Mouse (Mus musculus): ENCODE results near the gene Zfp428.
A peak's percentile ranks its signal among the peaks of the same experiment; 100 is the strongest.

Zfp428 gene

DNA sequence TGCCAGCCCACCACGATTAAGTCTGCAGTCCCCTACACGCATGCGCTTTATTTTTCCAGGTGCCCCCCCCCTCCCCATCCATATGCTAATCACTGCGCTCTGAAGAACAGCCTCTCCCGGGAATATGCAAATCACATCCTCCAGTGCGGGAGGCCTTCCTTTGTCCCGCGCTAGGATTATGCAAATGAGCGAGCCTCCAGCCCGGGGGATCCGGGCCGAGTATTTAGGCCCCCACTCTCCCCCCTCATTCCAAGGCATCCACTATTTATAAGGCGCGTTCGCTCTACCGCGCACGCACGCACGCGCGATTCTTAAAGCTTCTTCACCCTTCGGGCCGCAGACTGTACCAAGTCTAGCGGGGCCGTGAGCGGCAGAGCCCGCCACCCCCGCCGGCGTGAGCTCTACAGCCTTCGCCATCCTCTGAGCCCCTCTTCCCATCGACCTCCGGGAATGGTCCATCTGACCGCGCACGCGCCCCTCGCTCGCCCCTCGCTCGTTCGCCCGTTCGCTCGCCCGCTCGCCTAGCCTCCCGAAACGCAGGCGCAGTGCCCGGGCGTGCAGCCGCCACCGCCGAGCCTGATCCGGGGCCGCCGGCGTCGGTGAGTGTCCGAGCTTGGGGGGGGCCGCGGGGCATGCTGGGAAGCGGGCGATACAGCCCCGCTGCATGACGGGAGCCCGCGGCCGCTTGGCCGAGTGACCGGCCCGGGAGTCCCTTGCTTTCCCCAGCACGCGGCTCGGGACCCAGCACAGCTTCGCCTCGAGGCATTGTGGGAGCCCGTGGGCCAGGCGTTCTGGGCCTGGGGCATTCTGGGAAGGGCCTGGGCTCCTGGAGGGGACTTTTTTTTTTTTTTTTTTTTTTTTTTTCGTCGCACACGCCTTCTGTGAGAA is at the start of gene Zfp428:
Gene Zfp428 (plus strand): TSS at position 169 of the 888 bp plus-strand sequence.
- DNase-seq (ENCODE audit: low read depth, low spot score): peak; percentile 79

DNA sequence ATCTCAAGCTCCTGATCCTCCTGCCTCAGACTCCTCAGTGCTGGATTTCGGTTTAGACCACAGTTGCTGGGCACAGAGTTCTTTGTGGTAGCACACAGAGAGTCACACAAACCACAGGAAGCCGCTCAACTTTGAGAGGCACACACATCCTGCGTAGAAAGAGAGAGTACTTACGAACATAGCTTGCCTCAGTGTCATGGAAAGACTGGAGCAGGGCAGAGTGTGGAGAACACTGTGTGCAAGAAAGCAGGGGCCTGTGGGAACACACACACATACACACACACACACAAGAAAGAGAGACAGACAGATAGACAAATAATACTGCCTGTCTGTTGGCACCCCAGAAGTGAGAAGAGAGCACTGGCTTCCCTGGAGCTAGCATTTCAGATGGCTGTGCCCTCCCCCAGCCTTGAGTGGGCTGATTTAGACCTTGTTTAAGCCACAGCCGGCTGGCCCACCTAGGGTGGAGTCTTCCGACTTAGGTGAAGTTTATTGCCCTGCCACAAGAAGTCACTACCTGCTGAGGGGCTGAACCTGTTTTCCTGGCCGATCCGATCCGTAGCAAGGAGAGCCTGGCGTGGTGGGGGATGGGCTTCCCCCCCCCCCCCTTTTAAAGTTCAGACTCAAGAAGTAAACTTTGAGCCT is 49.0 kb upstream of the Zfp428 start:
- no peak for DNase-seq (ENCODE audit: low read depth, low spot score)

DNA sequence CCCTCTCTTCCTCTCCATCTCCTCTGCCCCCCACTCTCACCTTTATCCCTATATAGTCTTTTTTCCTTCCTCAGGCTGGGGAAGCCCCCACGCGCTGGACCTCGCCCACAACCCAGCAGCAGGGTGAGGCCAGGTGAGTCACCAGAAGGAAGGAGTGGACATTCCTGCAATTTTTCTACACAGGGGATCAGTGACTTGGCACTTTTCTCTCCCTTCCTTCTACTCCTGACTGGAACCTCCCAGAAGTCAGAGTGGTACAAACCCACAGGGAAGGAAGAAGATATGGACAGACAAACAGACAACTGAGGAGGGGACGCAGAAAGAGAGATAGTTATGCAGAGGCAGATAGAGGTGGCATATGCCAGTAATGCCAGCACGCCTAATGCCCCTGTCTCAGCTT is 47.4 kb upstream of the Zfp428 start:
- peak; percentile 79 for DNase-seq (ENCODE audit: low read depth, low spot score)

DNA sequence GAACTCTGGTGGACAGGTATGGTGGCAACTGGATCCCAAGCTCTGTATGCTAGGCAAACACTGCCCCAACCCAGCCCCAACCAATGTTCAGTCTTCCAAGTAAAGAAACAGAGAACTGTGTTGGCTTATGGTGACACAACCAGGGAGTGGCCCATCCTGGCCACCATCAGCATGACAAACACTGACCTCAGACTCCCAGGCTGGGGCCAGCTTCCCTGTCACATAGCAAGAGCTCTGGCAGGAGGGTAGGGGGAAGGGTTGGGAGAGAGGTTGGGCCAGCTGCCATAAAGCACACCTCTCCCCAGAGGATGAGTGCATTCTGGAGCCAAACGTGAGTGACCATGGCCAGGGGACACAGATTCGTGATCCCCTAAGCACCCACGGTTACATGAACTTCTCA is 47.0 kb upstream of the Zfp428 start:
- DNase-seq (ENCODE audit: low read depth, low spot score): peak; percentile 51

DNA sequence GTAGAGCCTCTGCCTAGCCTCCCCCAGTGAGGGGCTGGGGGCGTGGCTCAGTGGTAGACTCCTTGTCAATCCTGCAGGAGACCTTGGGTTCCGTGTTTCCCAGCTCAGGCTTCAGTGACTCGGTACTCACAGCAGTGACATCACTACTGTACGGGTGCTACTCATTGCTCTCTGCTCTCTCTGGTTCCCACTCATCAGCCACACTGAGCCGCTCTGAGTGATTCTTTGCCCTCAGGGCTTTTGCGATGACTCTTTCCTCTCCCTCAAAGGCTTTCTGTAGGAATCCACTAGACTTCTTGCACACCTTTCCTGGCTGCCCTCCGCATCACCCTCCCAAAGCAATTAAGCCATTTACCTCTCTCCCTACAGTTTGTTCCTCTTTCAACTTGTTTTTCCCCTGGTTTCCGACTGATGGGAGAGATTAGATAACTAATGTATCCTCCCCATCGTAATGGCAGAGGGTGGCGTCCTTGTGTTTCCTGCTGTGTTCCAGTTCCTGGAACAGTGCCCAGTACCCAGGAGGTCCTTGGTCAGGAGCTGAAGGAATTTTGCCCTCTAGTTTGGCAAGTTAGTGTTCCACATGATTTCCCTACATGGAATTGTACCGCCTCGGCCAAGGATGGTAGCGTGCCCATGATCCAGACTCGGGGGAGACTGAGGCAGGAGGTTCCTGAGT is 45.3 kb upstream of the Zfp428 start:
- peak; percentile 84 for DNase-seq (ENCODE audit: low read depth, low spot score)

DNA sequence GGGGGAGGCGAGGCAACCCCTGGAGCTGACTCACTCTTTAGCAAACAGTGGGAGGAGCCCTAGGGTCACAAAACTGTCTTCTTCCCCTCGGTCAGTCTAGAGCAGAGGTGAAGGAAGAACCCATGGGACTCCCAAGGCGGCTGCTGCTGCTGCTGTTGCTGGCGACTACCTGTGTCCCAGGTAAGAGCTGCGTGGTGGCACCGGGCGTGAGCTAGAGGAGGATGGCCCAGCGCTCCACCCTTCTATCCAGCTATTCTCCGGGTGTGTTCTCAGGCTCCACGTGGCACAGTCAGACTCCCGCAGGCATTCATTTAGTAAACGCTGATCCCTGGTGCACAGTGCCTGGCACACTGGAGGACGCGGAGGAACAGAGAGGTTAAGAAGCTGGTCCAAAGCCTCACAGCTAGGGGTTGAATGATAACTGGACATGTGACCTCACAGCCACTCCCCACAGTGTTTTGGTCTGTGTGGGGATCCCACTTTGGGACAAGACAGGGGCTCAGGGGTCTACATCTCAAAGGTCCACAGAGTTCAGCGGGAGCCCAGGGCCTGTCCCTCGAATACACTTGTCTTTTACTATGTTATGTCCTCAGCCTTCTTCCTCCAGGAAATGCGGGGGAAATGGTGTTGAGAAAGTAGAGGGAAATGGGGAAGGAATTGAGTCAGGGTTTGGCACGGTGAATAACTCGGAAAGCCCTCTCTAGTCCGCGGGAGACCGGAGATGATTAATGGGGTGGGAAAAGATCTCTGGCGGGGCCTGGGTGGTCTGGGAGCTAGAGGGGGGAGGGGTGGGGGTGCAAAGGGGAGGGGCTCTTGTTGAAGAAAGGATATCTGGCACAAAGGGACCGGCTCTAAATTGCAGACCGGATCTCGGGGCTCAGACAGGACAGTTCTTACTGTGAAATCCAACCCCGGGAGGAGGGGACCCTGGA is 44.2 kb upstream of the Zfp428 start, which contains the start of gene Plaur:
Gene Plaur (plus strand): TSS at position 97 of the 932 bp plus-strand sequence.
- peak; percentile 71 for DNase-seq (ENCODE audit: low read depth, low spot score)

DNA sequence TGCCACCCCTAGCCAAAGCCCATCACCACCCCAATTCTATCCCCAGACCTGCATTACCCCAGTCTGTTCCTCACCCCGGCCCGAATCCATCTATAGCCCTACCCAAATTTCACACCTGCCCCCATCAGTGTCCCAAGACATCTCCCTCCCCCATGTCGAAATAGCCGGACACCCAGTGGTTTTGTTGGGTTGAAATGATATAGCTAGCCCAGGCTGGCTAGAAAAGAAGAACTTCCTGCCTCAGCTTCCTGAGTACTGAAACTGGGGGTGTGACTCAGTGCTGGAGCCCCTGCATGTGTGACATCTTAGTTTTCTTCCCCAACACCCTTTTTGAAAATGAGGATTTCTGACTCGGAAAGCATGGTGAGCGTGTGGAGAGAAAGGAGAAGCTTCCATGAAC is 40.0 kb upstream of the Zfp428 start:
- DNase-seq (ENCODE audit: low read depth, low spot score): no peak

DNA sequence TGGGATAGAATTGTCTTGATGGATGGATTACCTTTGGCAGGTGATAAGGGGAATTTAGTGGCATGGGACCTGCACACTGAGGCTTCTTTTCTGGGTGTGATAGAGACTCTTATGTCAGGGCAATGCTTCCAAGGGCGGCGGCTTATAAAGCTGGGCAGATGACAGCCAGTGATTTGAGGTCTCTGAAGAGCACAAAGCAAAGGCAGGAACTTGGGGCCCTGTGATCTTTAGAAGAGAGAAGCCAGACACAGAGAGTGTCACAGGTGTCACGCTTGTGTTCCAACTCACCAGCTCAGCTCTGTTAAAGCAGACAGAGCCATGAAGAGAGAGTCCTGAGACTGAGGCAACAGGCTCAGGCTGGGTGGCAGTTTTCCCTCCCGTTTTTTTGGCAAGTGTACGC is 38.9 kb upstream of the Zfp428 start:
- DNase-seq (ENCODE audit: low read depth, low spot score): no peak

DNA sequence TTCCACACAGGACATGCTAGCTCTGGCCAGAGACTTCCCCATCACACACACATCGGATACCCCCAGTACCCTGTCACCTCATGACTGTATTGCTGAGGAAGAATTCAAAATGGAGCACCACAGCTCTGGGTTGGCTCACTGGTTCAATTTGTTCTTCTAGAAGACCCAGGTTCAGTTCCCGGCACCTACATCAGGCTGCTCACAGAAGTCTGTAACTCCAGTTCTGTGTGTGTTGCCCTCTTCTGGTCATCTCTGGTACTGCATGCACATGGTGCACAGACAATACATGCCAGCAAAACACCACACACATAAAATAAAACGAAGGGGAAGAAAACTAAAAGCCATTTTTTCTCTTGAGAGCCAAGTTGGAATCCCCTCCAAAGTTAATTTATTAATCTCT is 37.7 kb upstream of the Zfp428 start:
- peak; percentile 42 for DNase-seq (ENCODE audit: low read depth, low spot score)

DNA sequence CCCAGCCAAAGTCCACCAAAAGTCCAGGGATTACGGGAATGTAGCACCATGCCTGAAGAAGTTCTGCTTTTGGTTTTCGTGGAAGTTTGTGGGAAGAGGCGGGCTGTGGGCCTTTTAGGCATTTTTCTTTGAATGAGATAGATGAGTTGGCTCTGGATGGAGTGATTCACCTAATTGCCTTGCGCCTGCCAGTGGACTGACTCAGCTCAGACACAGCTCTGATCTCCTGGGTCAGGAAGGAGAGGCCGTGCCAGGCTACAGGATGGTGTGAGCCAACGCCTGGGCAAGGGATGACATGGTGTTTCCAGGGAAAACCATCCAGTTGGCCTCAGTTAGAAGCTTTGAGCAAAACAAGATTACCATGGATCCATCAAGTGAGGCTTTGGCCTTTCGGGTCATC is 36.5 kb upstream of the Zfp428 start:
- peak; percentile 97 for DNase-seq (ENCODE audit: low read depth, low spot score)

DNA sequence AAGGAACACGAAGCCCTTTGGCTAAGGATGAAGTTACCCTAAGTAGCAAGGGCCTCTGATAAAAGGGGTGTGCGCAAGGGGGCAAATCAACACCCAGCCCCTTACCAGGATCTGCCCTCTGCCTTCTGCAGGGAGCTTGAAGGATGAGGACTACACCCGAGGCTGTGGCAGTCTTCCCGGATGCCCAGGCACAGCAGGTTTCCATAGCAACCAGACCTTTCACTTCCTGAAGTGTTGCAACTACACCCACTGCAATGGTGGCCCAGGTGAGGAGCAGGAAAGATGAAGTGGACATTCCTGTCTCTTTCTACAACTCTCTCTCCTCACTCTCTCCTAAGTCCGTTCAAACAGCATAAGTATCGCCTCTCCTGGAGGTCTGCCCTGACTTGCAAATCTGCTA is 34.4 kb upstream of the Zfp428 start:
- peak; percentile 11 for DNase-seq (ENCODE audit: low read depth, low spot score)

DNA sequence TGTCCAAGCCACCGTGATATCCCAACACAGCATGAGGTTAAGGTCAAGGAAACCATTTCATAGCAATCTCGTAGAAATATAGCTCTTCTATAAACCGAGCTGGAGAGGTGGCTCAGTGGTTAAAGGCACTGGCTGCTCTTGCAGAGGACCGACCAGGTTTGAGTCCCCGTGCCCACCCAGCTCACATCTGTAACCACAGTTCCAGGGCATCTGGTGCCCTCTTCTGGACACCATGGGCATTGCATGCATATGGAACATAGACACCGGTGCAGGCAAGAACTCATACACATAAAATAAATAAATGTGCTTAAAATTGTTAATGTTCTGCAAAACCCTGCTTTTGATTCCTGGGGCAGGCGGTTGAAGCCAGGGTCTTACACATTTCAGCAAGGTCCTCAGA is 33.9 kb upstream of the Zfp428 start:
- DNase-seq (ENCODE audit: low read depth, low spot score): peak; percentile 47

DNA sequence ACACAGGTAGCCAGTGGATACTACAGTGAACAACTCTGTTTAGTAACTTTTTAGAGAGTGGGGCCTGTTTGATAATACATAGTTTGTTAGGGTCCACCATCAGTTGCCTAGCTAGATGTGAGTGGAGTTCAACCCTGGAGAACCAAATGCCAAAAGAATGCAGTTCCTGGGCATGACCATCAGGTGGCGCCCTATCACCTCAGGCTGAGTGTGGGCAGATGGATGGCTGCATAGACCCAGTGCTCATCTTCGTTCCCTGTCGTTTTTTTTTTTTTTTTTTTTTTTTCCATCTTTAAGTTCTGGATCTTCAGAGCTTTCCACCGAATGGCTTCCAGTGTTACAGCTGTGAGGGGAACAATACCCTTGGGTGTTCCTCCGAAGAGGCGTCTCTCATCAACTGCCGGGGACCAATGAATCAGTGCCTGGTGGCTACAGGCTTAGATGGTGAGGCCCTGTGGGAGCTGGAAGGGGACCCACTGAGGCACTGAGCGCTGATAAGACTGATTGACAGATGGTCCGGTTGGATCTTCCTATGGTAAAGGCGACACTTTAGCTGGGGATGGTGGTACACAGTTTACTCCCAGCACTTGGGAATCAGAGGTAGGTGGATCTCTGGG is 32.8 kb upstream of the Zfp428 start:
- peak; percentile 68 for DNase-seq (ENCODE audit: low read depth, low spot score)

DNA sequence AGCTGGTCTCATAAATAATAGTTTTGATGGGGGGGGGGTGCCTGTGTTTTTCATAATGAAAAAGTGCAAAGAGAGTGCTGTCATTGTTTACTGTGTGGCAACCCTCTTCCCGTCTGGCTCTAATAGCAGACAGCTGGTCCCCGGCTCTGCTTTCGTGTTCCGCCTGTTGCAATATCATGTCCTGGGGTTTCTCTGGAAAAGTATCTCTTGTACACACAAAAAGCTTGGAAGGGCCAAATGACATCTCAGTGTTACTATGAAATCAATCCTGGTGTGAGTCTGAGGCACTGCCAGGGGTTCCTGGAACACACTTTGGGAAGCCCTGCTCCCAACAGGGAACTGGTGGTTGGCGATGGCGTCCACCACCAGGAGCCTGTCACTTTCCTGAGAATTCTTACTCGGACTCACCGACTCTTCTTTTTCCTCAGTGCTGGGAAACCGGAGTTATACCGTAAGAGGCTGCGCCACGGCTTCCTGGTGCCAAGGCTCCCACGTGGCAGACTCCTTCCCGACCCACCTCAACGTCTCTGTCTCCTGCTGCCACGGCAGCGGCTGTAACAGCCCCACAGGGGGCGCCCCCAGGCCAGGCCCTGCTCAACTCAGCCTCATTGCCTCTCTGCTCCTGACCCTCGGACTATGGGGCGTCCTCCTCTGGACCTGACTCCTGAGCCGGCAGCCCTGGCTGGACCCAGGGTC is 31.8 kb upstream of the Zfp428 start:
- no peak for DNase-seq (ENCODE audit: low read depth, low spot score)

DNA sequence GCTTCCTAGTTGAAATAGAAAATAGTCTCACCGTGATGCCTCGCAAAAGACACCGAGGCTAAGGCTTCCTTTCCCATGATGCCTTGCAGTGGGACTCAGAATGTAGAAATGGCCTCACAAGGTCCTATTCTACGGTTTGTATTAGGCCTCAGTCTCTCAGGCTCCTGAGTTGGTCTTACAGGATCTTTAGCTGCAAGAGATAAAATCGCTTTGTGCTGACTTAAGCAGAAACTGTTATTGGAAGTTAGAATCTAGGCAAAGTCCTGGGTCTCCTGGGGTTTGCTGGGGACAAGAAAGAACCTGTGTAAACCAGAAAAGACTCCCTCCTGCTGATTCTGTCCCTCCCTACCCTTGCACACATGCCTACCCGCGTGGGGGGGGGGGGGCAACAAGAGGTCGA is 30.5 kb upstream of the Zfp428 start:
- no peak for DNase-seq (ENCODE audit: low read depth, low spot score)

DNA sequence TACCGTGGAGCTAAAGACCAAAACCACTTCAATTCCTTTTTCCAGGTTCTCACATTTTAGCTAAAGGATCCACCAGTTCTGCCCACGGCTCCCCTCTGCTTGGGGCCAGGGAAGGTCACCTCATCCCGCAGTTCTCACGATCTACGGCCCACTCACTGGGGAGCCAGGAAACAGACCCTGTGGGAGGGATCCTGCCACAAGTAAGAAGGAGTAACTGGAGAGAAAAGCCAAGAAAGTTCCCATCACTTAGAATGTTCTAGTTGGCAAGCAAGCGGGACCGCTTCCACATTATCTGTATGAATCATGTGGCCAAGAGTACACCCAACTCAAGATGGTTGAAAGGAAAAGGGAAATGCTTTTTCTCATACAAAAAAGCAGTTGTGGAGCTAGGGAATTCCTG is 29.9 kb upstream of the Zfp428 start:
- no peak for DNase-seq (ENCODE audit: low read depth, low spot score)

DNA sequence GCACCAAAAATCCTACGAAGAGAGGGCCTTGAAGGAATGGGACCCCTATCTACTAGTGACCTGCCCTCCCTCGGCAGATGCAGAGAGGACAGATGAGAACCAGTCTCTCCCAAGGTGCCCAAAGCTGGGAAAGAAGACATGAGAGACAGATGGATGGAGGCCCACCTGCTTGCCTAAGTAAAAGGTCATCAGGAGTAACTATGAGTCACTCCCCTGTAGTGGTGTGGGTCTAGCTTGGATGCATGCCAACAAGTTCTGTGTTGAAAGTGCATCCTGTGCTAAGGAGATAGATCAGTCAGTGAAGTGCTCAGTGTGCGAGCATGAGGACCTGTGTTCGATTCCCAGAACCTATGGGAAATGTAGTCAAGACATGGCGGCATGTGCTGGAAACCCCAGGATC is 27.9 kb upstream of the Zfp428 start:
- no peak for DNase-seq (ENCODE audit: low read depth, low spot score)

DNA sequence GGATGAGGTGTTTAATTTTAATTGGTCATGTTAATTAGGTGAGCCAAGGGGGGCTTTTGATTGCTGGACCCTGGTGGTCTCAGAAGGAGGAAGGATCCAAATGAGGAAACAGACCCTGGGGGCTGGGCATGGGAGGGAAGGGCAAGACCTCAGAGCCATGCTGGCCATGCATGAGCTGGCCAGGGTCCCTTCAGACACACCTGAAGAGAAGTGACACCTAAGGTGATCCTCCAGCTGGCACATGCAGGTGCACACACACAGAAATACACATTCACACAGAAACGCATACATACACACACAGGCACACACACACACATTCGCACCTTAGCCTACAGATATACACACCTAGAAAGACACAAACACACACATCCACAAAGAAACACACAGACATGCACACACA is 27.1 kb upstream of the Zfp428 start:
- no peak for DNase-seq (ENCODE audit: low read depth, low spot score)

DNA sequence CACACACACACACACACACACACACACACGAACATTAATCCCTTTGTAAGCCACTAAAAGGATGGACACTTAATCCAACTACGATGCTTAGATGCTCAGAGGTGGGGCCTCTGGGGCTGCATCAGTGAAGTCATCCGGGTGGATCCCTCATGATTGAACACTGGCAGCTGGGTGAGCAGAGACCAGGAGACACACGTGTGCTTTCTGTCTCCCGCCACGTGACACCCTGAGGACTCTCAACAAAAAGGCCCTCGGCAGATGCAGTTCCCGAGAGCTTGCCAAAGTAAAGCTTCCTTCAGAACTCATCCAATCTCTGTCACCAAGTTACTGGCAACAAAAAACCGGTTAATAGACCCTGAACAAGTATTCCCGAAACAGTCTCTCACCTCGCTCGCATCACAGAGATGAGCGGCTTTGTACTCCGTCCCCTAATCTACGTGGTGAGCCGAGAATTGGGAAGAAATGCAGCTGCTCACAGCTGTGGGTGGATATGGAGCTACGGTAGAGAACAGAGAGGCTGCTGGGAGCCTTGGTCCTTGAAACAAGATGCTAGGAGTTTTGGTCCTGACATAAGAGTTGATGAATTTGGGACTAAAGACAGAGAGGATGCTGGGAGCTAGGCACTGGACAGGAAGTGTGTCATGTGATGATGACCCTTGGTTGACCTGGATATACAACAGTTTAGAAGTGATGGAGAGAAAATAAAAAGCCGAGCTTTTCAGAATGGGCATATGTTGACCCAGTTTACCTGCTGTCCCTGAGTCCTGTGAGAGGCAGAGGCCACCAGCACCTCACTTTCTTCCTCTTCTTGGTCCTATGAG is 26.5 kb upstream of the Zfp428 start:
- DNase-seq (ENCODE audit: low read depth, low spot score): no peak

Measured in 3T3-L1 (cell line).